Mouse (Mus musculus) spleen, postnatal 36 days (tissue): ENCODE data around the gene Rabggtb.

Experiments used
- DNase-seq, 2 experiments: peaks; one replicate each; pipeline ENCODE4 v3.0.0; 2022; ENCODE audit warnings: low spot score in 2 of 2, mixed read lengths in 1 of 2

Gene Rabggtb

GRCm38 (mm10) chr3:153912546-153913509, at the start of gene Rabggtb:
TSS of gene Rabggtb (minus strand) at chr3:153913009.
- DNase-seq, result peak; percentile 91 to 93

DNA sequence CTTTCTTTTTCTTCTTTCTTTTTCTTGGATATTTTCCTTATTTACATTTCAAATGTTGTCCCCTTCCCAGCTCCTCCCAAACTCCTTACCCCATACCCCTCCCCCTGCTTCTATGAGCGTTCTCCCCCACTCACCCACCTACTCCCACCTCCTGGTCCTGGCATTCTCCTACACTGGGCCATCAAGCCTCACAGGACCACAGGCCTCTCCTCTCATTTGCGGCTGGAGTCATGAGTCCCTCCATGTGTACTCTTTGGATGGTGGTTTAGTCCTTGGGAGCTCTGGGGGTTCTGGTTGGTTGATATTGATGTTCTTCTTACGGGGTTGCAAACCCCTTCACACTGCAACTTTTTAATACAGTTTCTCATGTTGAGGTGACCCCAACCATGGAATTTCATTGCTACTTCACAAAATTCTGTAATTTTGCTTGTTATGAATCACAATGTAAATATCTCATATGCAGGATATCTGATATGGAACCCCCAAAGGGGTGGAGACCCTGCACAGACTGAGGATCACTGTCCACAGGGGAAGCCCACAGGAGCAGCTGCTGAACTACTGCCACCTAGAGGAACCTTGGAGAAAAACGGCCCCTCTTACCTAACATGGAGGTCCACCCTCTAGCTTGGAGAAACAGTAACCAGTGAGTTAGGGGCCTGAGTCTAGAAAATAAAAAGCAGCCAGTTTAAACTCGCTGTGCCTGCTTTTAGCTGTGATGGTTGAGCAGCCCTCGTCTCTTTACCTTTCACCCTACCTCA, 49.0 kb upstream of the Rabggtb start:
- no peak for DNase-seq

DNA sequence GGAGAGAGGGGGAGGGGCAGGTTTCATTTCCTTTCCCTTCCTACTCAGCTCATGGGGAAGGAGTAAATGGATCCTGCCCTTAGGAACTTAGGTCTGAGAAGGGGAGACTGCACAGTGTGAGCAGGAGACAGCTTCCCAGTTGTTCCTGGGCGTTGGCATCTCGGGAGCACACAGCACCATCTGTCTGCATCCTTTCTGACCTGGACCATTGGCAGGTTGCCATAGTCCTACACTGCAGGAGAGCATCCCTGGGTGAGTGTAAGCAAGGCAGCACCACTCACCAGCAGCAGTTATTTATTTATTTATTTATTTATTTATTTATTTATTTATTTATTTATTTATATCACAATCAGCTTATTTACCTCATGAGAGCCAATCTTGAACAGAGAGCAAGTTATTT, 48.1 kb upstream of the Rabggtb start:
- DNase-seq, result no peak

GRCm38 (mm10) chr3:153959731-153960207, 47.0 kb upstream of the Rabggtb start:
- no peak for DNase-seq

- peak in 1 of 2 experiments; percentile 19 for DNase-seq
Measured at GRCm38 (mm10) chr3:153959035-153959730, 46.4 kb upstream of the Rabggtb start.

DNA sequence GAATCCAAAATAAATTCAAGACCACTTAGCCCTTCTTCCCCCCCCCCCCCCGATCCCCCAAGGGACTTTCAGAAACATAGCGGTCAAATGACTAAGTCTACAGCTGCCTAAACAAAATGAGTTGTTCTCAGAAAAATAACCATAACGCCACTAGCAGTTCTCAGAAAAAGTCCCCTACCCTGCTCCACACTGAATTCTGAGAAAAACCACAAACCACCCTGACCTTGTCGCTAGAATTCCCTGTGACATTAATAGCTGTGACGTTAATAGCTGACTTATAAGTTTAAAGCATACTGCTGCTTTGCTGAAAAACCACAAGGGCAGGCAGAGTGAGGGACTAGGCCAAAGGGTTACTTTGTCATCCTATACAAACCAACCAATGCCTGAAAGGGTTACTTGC, 45.1 kb upstream of the Rabggtb start:
- no peak for DNase-seq

- DNase-seq, result no peak
Measured at GRCm38 (mm10) chr3:153948176-153948575, 35.4 kb upstream of the Rabggtb start.

DNA sequence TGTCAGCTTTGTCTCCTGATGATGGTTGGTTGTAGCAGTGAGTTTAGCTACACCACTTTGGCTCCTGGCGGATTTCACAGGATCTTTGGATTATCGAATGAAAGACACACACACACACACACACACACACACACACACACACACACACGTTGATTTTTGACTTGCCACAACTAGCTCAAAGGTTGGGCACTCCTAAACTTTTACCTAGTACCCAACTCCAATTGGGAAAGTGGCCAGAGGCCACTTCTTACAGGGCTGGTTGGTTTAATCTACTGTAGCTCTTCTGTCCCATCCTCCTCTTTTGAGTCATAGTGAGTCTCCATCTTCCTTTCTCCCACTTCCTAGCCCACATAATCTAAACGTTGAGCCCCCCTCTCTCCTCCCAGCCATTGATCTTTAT, 34.5 kb upstream of the Rabggtb start:
- no peak for DNase-seq

DNA sequence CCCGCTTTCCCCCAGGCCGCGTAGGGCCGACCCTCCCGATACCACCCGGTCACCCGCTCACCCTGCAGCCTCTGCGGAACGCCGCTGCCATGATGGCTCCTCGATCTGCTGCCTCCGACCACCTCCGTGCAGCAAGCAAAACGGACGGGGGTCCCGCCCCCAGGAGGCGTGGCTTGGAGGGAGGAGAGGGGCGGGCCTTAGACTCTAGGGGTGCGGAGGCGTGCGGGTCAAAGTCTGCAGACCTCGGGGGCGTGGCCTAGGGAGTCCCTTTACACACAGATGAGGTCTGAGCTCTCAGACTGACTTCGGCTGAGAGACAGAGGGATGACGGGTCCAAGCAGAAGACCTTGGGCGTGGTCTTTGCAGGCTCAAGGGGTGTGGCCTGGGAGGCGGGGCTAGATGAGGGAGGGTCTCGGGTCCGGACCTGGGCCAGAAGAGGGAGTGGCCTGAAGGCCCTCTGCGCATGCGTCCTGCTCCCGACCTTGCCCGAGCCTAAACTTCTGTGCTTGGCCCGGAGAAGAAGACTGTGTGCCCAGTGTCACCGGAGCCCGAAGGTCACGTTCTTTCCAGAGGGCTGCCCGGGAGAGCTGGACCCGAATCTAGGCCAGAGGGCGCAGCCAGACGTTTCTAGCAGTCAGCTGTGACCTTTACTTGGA, 31.7 kb upstream of the Rabggtb start, which contains the start of gene Acadm:
TSS of gene Acadm (minus strand) at position 298 of the 656 bp plus-strand sequence.
- peak; percentile 99 for DNase-seq

- DNase-seq, result no peak
Measured at GRCm38 (mm10) chr3:153943901-153944334, 31.1 kb upstream of the Rabggtb start.

DNA sequence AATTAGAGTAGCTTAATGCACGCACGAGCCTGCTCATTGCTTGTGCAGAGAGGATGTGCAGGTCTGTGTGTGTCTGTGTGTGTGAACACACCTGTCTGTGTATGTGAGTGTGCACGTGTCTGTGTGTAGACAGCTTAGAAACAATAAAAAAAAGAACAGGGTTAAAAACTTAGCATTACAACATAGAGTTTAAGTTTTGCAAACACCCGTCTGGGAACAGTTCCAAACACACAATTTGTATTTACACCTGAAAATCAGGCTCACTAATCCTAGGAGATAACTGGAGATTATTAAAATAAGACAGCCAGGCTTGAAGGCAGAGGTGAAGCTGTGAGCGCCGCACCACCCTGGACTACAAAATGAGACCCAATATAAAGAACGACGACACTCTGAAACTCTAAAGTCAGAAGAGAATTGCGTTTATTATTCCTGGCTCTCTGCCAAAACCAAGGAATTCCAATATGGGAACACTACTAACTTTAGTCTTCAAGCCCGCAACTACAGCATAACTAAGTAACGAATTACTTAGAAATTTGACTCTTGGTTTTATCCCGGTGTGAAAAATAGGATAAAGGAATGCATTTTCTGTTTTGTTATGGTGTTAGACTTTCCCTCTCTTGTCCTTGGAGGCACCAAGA, 30.3 kb upstream of the Rabggtb start:
- no peak for DNase-seq

GRCm38 (mm10) chr3:153941613-153942012, 28.8 kb upstream of the Rabggtb start:
- no peak for DNase-seq

- DNase-seq, result no peak
Measured at GRCm38 (mm10) chr3:153940486-153940885, 27.7 kb upstream of the Rabggtb start.

DNA sequence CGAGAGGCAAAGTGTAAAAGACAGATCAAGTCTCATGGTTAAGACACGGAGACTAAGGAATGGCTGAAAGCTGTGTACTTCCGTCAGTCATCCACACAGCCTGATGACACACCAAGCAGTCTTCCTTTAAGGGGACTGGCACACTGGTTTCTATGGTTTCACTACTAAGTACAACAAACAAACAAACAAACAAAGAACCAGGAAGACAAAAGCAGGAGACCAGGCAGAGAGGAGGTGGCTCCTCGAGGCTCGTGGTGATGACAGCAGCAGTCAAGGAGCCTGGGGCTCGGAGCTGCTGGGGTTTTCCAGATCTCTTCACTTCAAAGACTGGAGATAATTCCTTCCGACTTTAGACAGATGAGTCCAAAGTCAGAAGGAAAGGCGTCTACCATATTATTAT, 27.2 kb upstream of the Rabggtb start:
- no peak for DNase-seq

- DNase-seq, result no peak
Measured at GRCm38 (mm10) chr3:153937116-153937810, 24.5 kb upstream of the Rabggtb start.

DNA sequence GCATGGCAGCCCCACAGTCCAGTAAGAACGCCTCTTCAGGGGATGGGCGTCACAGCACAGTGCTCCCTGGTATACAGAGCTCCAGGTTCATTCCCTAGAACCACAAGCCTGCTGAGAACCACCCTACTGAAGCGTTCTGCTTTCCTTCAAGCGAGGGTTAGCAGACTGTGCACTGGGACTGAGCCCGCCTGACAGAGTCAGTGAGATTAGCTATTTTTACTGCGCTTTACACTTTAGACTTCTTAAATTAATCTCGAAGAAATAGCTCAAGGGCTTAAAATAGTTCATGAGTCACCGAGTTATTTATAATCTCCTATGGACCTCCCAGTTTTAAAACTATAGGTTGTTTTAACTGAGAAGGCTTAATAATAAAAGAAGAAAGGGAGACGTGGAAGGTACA, 23.1 kb upstream of the Rabggtb start:
- no peak for DNase-seq

DNA sequence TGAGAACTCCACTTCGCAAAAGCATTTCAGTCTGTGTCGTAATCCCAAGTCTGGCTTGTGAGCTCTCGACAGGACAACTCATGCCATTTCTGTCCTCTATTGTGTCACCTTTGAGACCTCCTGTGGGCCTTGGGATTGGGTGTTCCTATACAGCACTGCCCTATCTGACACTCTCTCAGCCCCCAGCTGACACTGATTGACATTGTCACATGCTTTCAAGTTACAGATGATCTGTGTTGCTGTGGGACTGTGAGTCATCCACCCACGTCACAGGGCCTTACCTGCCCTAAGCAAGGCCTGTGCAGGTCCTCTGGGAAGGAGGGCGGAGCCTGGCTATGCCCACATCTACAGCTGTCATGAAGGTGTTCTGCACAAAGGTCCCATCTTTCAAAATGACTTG, 19.7 kb upstream of the Rabggtb start:
- no peak for DNase-seq

GRCm38 (mm10) chr3:153929526-153929925, 16.7 kb upstream of the Rabggtb start:
- no peak for DNase-seq

GRCm38 (mm10) chr3:153926333-153926732, 13.5 kb upstream of the Rabggtb start:
- DNase-seq, result no peak
